Mouse (Mus musculus): ENCODE measurements around the gene Trak2.

GRCm38 (mm10) chr1:58995313-58995712, 22.1 kb upstream of the Trak2 start:
- TF ChIP-seq POLR2A (IDR thresholded peaks at IDR 0.05; ENCODE audit: borderline replicate concordance, extremely low read depth, insufficient read depth, insufficient read length, poor library complexity, severe bottlenecking), result no peak
- no peak for TF ChIP-seq CTCF (IDR thresholded peaks at IDR 0.05; ENCODE audit: borderline replicate concordance, extremely low read depth, insufficient read depth, insufficient read length)
